Mouse (Mus musculus): Measurements from ENCODE around the gene Pop7.

GRCm38 (mm10) chr5:137485851-137486155 lies 16.5 kb downstream of the Pop7 start:
- TF ChIP-seq POLR2A (IDR thresholded peaks at IDR 0.05; ENCODE audit: control insufficient read depth in 1 of 2, insufficient read depth in 1 of 2, low read depth in 1 of 2, low read length in 2 of 2, poor library complexity in 1 of 2): no peak
- TF ChIP-seq GATA1 (IDR thresholded peaks at IDR 0.05; ENCODE audit: low read depth, low read length): no peak
- no peak for TF ChIP-seq KAT2A (conservative IDR thresholded peaks at IDR 0.05; ENCODE audit: low read depth, low read length)
